9 mouse cellular contexts compared by ENCODE assay signal in the genomic region with DNA sequence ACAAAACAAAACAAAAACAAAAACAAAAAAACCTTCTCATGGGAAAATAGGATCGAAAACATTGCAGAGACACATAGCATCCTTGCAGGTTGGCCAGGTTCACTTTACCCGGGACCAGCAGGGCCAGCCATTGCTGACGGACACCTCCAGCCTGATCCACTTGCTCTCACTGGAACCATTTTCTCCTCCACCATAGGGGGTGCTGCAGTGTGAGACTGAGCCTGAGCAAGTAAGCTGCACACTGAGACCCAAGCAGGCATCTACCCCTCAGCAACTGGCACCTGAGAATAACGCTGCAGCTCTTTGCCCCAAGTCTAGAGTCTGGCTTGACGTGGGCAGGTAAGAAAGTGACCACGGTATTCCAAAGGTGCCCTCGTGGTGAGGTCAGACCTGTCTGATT. TPM values are rescaled to one million over a fixed set of nuclear protein-coding genes. Genes with fewer than 3 reads are reported as not detected.
DNase-seq lines count a peak whose midpoint lies in the region; ATAC-seq and TF ChIP-seq lines count a peak whose summit lies in the region.
"Had no signal": no experiment of that assay in that cellular context is flagged by ENCODE, and none has a peak within 500 bp of the region (broad histone marks: within the 10 kb centered on the region; RNA-seq: fewer than 3 reads in every experiment).

No protein-coding gene starts in this region.

- no peak for TF ChIP-seq EP300 in liver, embryonic 14.5 days (IDR thresholded peaks at IDR 0.05; ENCODE audit: low read depth)

- H3K4me1 ChIP-seq in forebrain, embryonic 10.5 days: peaks cover 33% of the 10 kb centered on the region
- H3K4me1 ChIP-seq in forebrain, embryonic 14.5 days (ENCODE audit: control insufficient read depth, insufficient read depth, low read length): peaks cover 18% of the 10 kb centered on the region
- peaks cover 23% of the 10 kb centered on the region for H3K4me1 ChIP-seq in neural tube, embryonic 12.5 days
- peaks cover 10 to 19% of the 10 kb centered on the region in 2 experiments for H3K4me1 ChIP-seq in liver, embryonic 14.5 days (replicated peaks; ENCODE audit: control insufficient read depth in 2 of 2, insufficient read depth in 2 of 2, low read length in 1 of 2)

- TF ChIP-seq CTCF in liver, embryonic 14.5 days (IDR thresholded peaks at IDR 0.05; ENCODE audit: low read depth): peak; percentile 50

- no peaks in the 10 kb centered on the region for H3K27me3 ChIP-seq in forebrain, embryonic 10.5 days (ENCODE audit: poor library complexity, severe bottlenecking)
- H3K27me3 ChIP-seq in forebrain, embryonic 14.5 days (replicated peaks; ENCODE audit: control insufficient read depth, insufficient read depth, low read length): no peaks in the 10 kb centered on the region
- H3K27me3 ChIP-seq in neural tube, embryonic 12.5 days (replicated peaks): no peaks in the 10 kb centered on the region
- H3K27me3 ChIP-seq in liver, embryonic 14.5 days (ENCODE audit: control insufficient read depth, insufficient read depth, low read length): no peaks in the 10 kb centered on the region
- H3K27me3 ChIP-seq: Patski had no signal

- H3K9ac ChIP-seq in forebrain, embryonic 14.5 days (ENCODE audit: low read length): no peak overlapping the region
- no peak overlapping the region for H3K9ac ChIP-seq in neural tube, embryonic 12.5 days
- H3K9ac ChIP-seq in liver, embryonic 14.5 days (replicated peaks): no peak overlapping the region

- peak overlapping the region; percentile 98; the same call in 1 of the 2 replicates for H3K4me3 ChIP-seq in forebrain, embryonic 10.5 days
- no peak overlapping the region for H3K4me3 ChIP-seq in forebrain, embryonic 14.5 days (ENCODE audit: low read depth, low read length)
- no peak overlapping the region for H3K4me3 ChIP-seq in neural tube, embryonic 12.5 days
- no peak overlapping the region; a peak in 1 of 4 replicates for H3K4me3 ChIP-seq in liver, embryonic 14.5 days (ENCODE audit: insufficient read depth in 1 of 2, low read depth in 2 of 2, low read length in 2 of 2)

- no peak for DNase-seq in forebrain, embryonic 10.5 days (ENCODE audit: extremely low spot score, low spot score)
- DNase-seq in forebrain, embryonic 14.5 days (ENCODE audit: low spot score): no peak
- no peak for DNase-seq in neural tube, embryonic 10.5 days (ENCODE audit: extremely low spot score, low spot score)
- DNase-seq in liver, embryonic 14.5 days (ENCODE audit: low read depth in 3 of 3, low spot score in 3 of 3): no peak
- peak; percentile 57 for DNase-seq in thymus, postnatal 4 days
- DNase-seq in layer of hippocampus, postnatal 36 days: no peak
- DNase-seq in embryo, embryonic 9.5 days (ENCODE audit: extremely low spot score): no peak

- WGBS in forebrain, embryonic 10.5 days: 85% methylated on average over 7 of the region's 7 CpGs
- 80% methylated on average over 7 of the region's 7 CpGs for WGBS in forebrain, embryonic 14.5 days
- 83% methylated on average over 7 of the region's 7 CpGs for WGBS in neural tube, embryonic 12.5 days
- WGBS in liver, embryonic 14.5 days (ENCODE audit: insufficient replicate concordance): 81% methylated on average over 7 of the region's 7 CpGs

- no peak overlapping the region for H3K4me2 ChIP-seq in forebrain, embryonic 14.5 days (ENCODE audit: low read length)
- H3K4me2 ChIP-seq in neural tube, embryonic 12.5 days (replicated peaks): peak overlapping the region; percentile 93; the same call in 1 of the 2 replicates
- H3K4me2 ChIP-seq in liver, embryonic 14.5 days (ENCODE audit: low read depth): peak overlapping the region; percentile 79

- H3K9me3 ChIP-seq in forebrain, embryonic 10.5 days: no peaks in the 10 kb centered on the region
- no peaks in the 10 kb centered on the region for H3K9me3 ChIP-seq in forebrain, embryonic 14.5 days (replicated peaks; ENCODE audit: control insufficient read depth, low read length)
- H3K9me3 ChIP-seq in neural tube, embryonic 12.5 days: no peaks in the 10 kb centered on the region
- no peaks in the 10 kb centered on the region for H3K9me3 ChIP-seq in liver, embryonic 14.5 days (ENCODE audit: control insufficient read depth, low read length)

- no peak overlapping the region for H3K27ac ChIP-seq in forebrain, embryonic 10.5 days
- H3K27ac ChIP-seq in forebrain, embryonic 14.5 days (ENCODE audit: low read depth, low read length): no peak overlapping the region
- H3K27ac ChIP-seq in neural tube, embryonic 12.5 days: no peak overlapping the region
- no peak overlapping the region for H3K27ac ChIP-seq in liver, embryonic 14.5 days

- peaks cover 20% of the 10 kb centered on the region for H3K36me3 ChIP-seq in forebrain, embryonic 10.5 days (replicated peaks)
- peaks cover 7% of the 10 kb centered on the region; the same call in 1 of the 2 replicates for H3K36me3 ChIP-seq in forebrain, embryonic 14.5 days (ENCODE audit: control insufficient read depth, insufficient read depth, low read length)
- H3K36me3 ChIP-seq in neural tube, embryonic 12.5 days: no peaks in the 10 kb centered on the region
- H3K36me3 ChIP-seq in liver, embryonic 14.5 days (replicated peaks; ENCODE audit: control insufficient read depth, insufficient read depth, low read depth): no peaks in the 10 kb centered on the region

- ATAC-seq in forebrain, embryonic 14.5 days: no peak
- ATAC-seq in neural tube, embryonic 12.5 days (ENCODE audit: low FRiP score, low read depth): no peak
- no peak for ATAC-seq in liver, embryonic 14.5 days (ENCODE audit: insufficient read depth)
- ATAC-seq: Patski had no signal

RNA-seq across cellular contexts. Expression of gene Ttc13, which starts 1.6 kb away (rescaled TPM):
- polyA plus RNA-seq in forebrain, embryonic 10.5 days (2016; fragmentation: Nextera tagmentation; extraction: Ambion mirVana): 50.1 and 51.8 TPM in 2 replicates
- polyA plus RNA-seq in forebrain, embryonic 14.5 days (2014; fragmentation: Nextera tagmentation; extraction: Ambion mirVana): 48.7 and 58.3 TPM in 2 replicates
- polyA plus RNA-seq in neural tube, embryonic 12.5 days (2016; fragmentation: Nextera tagmentation; extraction: Ambion mirVana): 62.5 and 64.0 TPM in 2 replicates
- 7.3 and 12.0 TPM in 2 replicates for polyA plus RNA-seq in liver, embryonic 14.5 days (2012; rRNA removed)
- polyA plus RNA-seq in liver, embryonic 14.5 days (2014; fragmentation: Nextera tagmentation; extraction: Ambion mirVana): 18.3 and 19.4 TPM in 2 replicates
- 10 to 100 TPM; 45.4 to 53.5 TPM for total RNA-seq in layer of hippocampus, postnatal 36 days (2021)

RNA-seq across cellular contexts. Expression of gene Arv1, which starts 1.8 kb away (rescaled TPM):
- 32.6 and 40.3 TPM in 2 replicates for polyA plus RNA-seq in forebrain, embryonic 10.5 days (2016; fragmentation: Nextera tagmentation; extraction: Ambion mirVana)
- 26.6 and 27.9 TPM in 2 replicates for polyA plus RNA-seq in forebrain, embryonic 14.5 days (2014; fragmentation: Nextera tagmentation; extraction: Ambion mirVana)
- polyA plus RNA-seq in neural tube, embryonic 12.5 days (2016; fragmentation: Nextera tagmentation; extraction: Ambion mirVana): 33.0 and 35.9 TPM in 2 replicates
- 5.5 and 6.0 TPM in 2 replicates for polyA plus RNA-seq in liver, embryonic 14.5 days (2012; rRNA removed)
- polyA plus RNA-seq in liver, embryonic 14.5 days (2014; fragmentation: Nextera tagmentation; extraction: Ambion mirVana): 4.2 and 5.1 TPM in 2 replicates
- total RNA-seq in layer of hippocampus, postnatal 36 days (2021): 10 to 100 TPM; 13.7 to 13.8 TPM

RNA-seq across cellular contexts. Expression of gene Fam89a, which starts 31.5 kb away (rescaled TPM):
- 1.8 and 2.3 TPM in 2 replicates for polyA plus RNA-seq in forebrain, embryonic 10.5 days (2016; fragmentation: Nextera tagmentation; extraction: Ambion mirVana)
- 0.27 and 0.38 TPM in 2 replicates for polyA plus RNA-seq in forebrain, embryonic 14.5 days (2014; fragmentation: Nextera tagmentation; extraction: Ambion mirVana)
- polyA plus RNA-seq in neural tube, embryonic 12.5 days (2016; fragmentation: Nextera tagmentation; extraction: Ambion mirVana): 8.9 and 11.2 TPM in 2 replicates
- polyA plus RNA-seq in liver, embryonic 14.5 days (2012; rRNA removed): 2.0 and 2.2 TPM in 2 replicates
- 2.5 and 2.7 TPM in 2 replicates for polyA plus RNA-seq in liver, embryonic 14.5 days (2014; fragmentation: Nextera tagmentation; extraction: Ambion mirVana)
- under 1 TPM; 0.48 to 0.95 TPM for total RNA-seq in layer of hippocampus, postnatal 36 days (2021)

RNA-seq across cellular contexts. Expression of gene 2310022B05Rik, which starts 57.0 kb away (rescaled TPM):
- 17.9 and 18.2 TPM in 2 replicates for polyA plus RNA-seq in forebrain, embryonic 10.5 days (2016; fragmentation: Nextera tagmentation; extraction: Ambion mirVana)
- polyA plus RNA-seq in forebrain, embryonic 14.5 days (2014; fragmentation: Nextera tagmentation; extraction: Ambion mirVana): 30.6 and 32.4 TPM in 2 replicates
- 26.8 and 27.4 TPM in 2 replicates for polyA plus RNA-seq in neural tube, embryonic 12.5 days (2016; fragmentation: Nextera tagmentation; extraction: Ambion mirVana)
- 8.2 and 8.7 TPM in 2 replicates for polyA plus RNA-seq in liver, embryonic 14.5 days (2012; rRNA removed)
- polyA plus RNA-seq in liver, embryonic 14.5 days (2014; fragmentation: Nextera tagmentation; extraction: Ambion mirVana): 5.5 and 7.7 TPM in 2 replicates
- 10 to 100 TPM; 71.9 to 76.2 TPM for total RNA-seq in layer of hippocampus, postnatal 36 days (2021)
